Comparison of ENCODE assay signal across 9 mouse cellular contexts in the genomic region with DNA sequence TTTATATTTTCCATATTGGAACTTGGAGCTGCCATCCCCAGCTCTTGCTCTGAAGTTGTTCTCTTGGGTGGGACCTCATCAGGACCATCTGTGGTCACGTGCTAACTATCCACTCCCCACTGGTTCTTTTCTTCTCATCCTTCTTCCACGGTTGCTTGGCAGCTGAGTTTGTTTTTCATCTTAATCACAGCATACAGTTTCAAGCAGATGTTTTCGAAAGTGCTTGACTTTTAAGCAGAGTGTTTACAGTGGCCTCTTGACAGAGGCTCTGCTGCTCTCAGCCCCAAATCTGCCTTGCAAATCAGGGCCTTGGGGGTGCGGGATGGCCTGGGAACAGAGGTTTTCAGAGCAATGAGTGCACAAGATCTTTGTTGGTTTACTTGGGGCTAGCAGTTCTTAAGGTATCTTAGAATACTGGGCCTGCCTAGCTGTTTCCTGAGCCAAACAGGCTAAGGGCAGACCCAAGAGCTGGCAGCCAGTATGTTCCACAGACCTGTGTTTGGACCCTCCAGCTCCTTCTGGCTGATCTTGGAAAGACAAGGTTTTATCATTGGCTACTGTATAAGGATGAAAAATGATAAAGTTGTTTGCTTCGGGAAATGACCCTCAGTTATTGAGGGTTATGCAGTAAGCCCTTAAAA.
A peak's percentile ranks its signal among the peaks of the same experiment; 100 is the strongest.
DNase-seq lines count a peak whose midpoint lies in the region; ATAC-seq and TF ChIP-seq lines count a peak whose summit lies in the region.
"Had no signal": no experiment of that assay in that cellular context is flagged by ENCODE, and none has a peak within 500 bp of the region (broad histone marks: within the 10 kb centered on the region; RNA-seq: fewer than 3 reads in every experiment).

No protein-coding gene starts in this region.

- intact Hi-C loops in heart, adult 2 months (cut with DNase I) = no loop called here

- TF ChIP-seq CTCF in heart, adult 2 months (IDR thresholded peaks at IDR 0.05) = no peak
- TF ChIP-seq CTCF in lung, embryonic 14.5 days (IDR thresholded peaks at IDR 0.05; ENCODE audit: low read depth) = no peak

- no peak for TF ChIP-seq POLR2A in heart, adult 2 months (IDR thresholded peaks at IDR 0.05; ENCODE audit: insufficient read depth, low read depth, low read length)

- H3K9me3 ChIP-seq in forebrain, embryonic 12.5 days = no peaks in the 10 kb centered on the region
- no peaks in the 10 kb centered on the region for H3K9me3 ChIP-seq in forebrain, embryonic 10.5 days
- H3K9me3 ChIP-seq in lung, embryonic 14.5 days (ENCODE audit: low read depth, low read length) = no peaks in the 10 kb centered on the region

- no peaks in the 10 kb centered on the region for H3K79me2 ChIP-seq in heart, adult 2 months (replicated peaks; ENCODE audit: control insufficient read depth, insufficient read depth, low read length)

- H3K9ac ChIP-seq in forebrain, embryonic 12.5 days = no peak overlapping the region
- no peak overlapping the region for H3K9ac ChIP-seq in heart, adult 2 months (ENCODE audit: low read depth, low read length)
- no peak overlapping the region for H3K9ac ChIP-seq in lung, embryonic 14.5 days

- no peak for DNase-seq in forebrain, embryonic 10.5 days (ENCODE audit: extremely low spot score, low spot score)
- peak; percentile 28 for DNase-seq in NIH3T3 (ENCODE audit: low read depth)
- DNase-seq in heart, adult 2 months = peak; percentile 27 to 34
- peak; percentile 76 for DNase-seq in lung, embryonic 14.5 days
- DNase-seq in adrenal gland, postnatal 4 days (ENCODE audit: low spot score in 2 of 2) = no peak
- no peak for DNase-seq in thymus, postnatal 4 days
- DNase-seq: thymus, postnatal 25 days had no signal

- no peak for TF ChIP-seq EP300 in heart, adult 2 months (IDR thresholded peaks at IDR 0.05; ENCODE audit: insufficient read depth, low read depth, low read length)

- no peak overlapping the region for H3K27ac ChIP-seq in forebrain, embryonic 12.5 days
- H3K27ac ChIP-seq in forebrain, embryonic 10.5 days = no peak overlapping the region
- peak overlapping the region; percentile 40; the same call in 1 of the 2 replicates for H3K27ac ChIP-seq in heart, adult 2 months
- H3K27ac ChIP-seq in lung, embryonic 14.5 days (ENCODE audit: low read depth) = peak overlapping the region; percentile 76; the same call in 1 of the 2 replicates

- 0 out of 2 replicates have a peak, but pooled peaks have one; percentile 14 for ATAC-seq in forebrain, embryonic 12.5 days (ENCODE audit: low FRiP score)
- ATAC-seq in lung, embryonic 14.5 days (ENCODE audit: insufficient read depth) = peak; percentile 87
- no peak for ATAC-seq in megakaryocyte, adult 5-6 weeks (ENCODE audit: poor library complexity, severe bottlenecking)

- H3K4me3 ChIP-seq in forebrain, embryonic 12.5 days (replicated peaks) = no peak overlapping the region
- no peak overlapping the region for H3K4me3 ChIP-seq in forebrain, embryonic 10.5 days
- no peak overlapping the region for H3K4me3 ChIP-seq in heart, adult 2 months
- H3K4me3 ChIP-seq in lung, embryonic 14.5 days (ENCODE audit: low read depth, low read length) = no peak overlapping the region

- H3K36me3 ChIP-seq in forebrain, embryonic 12.5 days (replicated peaks) = no peaks in the 10 kb centered on the region
- no peaks in the 10 kb centered on the region for H3K36me3 ChIP-seq in forebrain, embryonic 10.5 days (replicated peaks)
- H3K36me3 ChIP-seq in heart, adult 2 months (ENCODE audit: control insufficient read depth, insufficient read depth, low read length) = no peaks in the 10 kb centered on the region
- no peaks in the 10 kb centered on the region for H3K36me3 ChIP-seq in lung, embryonic 14.5 days (ENCODE audit: insufficient read depth)

- WGBS in forebrain, embryonic 12.5 days = 39% methylated on average over 5 of the region's 5 CpGs
- 58% methylated on average over 5 of the region's 5 CpGs for WGBS in forebrain, embryonic 10.5 days
- WGBS in heart, adult 2 months = 46% methylated on average over 5 of the region's 5 CpGs
- 12% methylated on average over 5 of the region's 5 CpGs for WGBS in lung, embryonic 14.5 days

- peaks cover 9% of the 10 kb centered on the region; the same call in 1 of the 2 replicates for H3K4me1 ChIP-seq in forebrain, embryonic 12.5 days
- no peaks in the 10 kb centered on the region for H3K4me1 ChIP-seq in forebrain, embryonic 10.5 days
- no peaks in the 10 kb centered on the region for H3K4me1 ChIP-seq in heart, adult 2 months (ENCODE audit: control insufficient read depth, insufficient read depth, low read length)
- H3K4me1 ChIP-seq in lung, embryonic 14.5 days (ENCODE audit: insufficient read depth) = peaks cover 12% of the 10 kb centered on the region; the same call in 1 of the 2 replicates

- H3K27me3 ChIP-seq in forebrain, embryonic 12.5 days = no peaks in the 10 kb centered on the region
- peaks cover 3% of the 10 kb centered on the region; the same call in 1 of the 2 replicates for H3K27me3 ChIP-seq in forebrain, embryonic 10.5 days (ENCODE audit: poor library complexity, severe bottlenecking)
- H3K27me3 ChIP-seq in heart, adult 2 months (ENCODE audit: control insufficient read depth, insufficient read depth, low read length) = no peaks in the 10 kb centered on the region
- no peaks in the 10 kb centered on the region for H3K27me3 ChIP-seq in lung, embryonic 14.5 days (ENCODE audit: insufficient read depth, low read length)

- H3K4me2 ChIP-seq in forebrain, embryonic 12.5 days = no peak overlapping the region
- H3K4me2 ChIP-seq in lung, embryonic 14.5 days = no peak overlapping the region

Comparison
In these comparisons a context has a peak if more than half of its experiments do, and no peak if none do; other contexts are left out.
1. H3K27ac ChIP-seq: peak in heart, adult 2 months (single experiment) and lung, embryonic 14.5 days (single experiment); none in forebrain, embryonic 12.5 days (single experiment) and forebrain, embryonic 10.5 days (single experiment).
2. DNase-seq: peak in NIH3T3 (single experiment), heart, adult 2 months (2 of 2) and lung, embryonic 14.5 days (single experiment); none in forebrain, embryonic 10.5 days (single experiment), adrenal gland, postnatal 4 days (0 of 2) and thymus, postnatal 4 days (single experiment).